Mouse (Mus musculus): ENCODE data around the gene Eif2ak1.

- no peak for TF ChIP-seq POLR2A (IDR thresholded peaks at IDR 0.05; ENCODE audit: borderline replicate concordance, low read depth, low read length)
- TF ChIP-seq CTCF (IDR thresholded peaks at IDR 0.05; ENCODE audit: low read depth, low read length): no peak
These were observed 124.0 kb downstream of the Eif2ak1 start for GRCm38 (mm10) chr5:143941588-143941987.
